Mouse (Mus musculus): ENCODE measurements around the gene Fam13c.

- TF ChIP-seq CTCF (IDR thresholded peaks at IDR 0.05) (no peak), EP300 (IDR thresholded peaks at IDR 0.05) (no peak)
Observed at GRCm38 (mm10) chr10:70535401-70535800, 95.1 kb downstream of the Fam13c start.
